Mouse (Mus musculus) liver, adult 2 months (tissue): ENCODE measurements at regions not wholly inside any gene's neighbourhood (a gene's known extent, or its start where the extent isn't known, plus 50 kb on each side); places are given as distances from the start of the nearest gene placed in this dataset.

ENCODE experiments used
- DNase-seq: peaks from one replicate; pipeline ENCODE4 v3.0.0-alpha.2; 2011; ENCODE audit warnings: low read depth, low spot score; ENCODE audit errors: extremely low read depth
- H3K27ac ChIP-seq: fragments of 200-500 bp; replicated peaks from 2 replicates; pipeline ENCODE4 v1.5.1; 2012; ENCODE audit warnings: low read depth, mild to moderate bottlenecking, control low read depth, inconsistent platforms, low read length; ENCODE audit not compliant: insufficient read depth
- H3K27me3 ChIP-seq: fragments of 200-500 bp; 2 replicates; pipeline ENCODE4 v1.6.1; 2012; ENCODE audit warnings: mild to moderate bottlenecking, moderate library complexity, low read length, inconsistent platforms; ENCODE audit not compliant: control insufficient read depth, insufficient read depth
- H3K36me3 ChIP-seq: fragments of 200-500 bp; 2 replicates; pipeline ENCODE4 v1.6.1; 2012; ENCODE audit warnings: low read length, inconsistent platforms; ENCODE audit not compliant: control insufficient read depth, insufficient read depth
- H3K4me1 ChIP-seq: fragments of 200-500 bp; 2 replicates; pipeline ENCODE4 v1.6.1; 2011; ENCODE audit warnings: low read length; ENCODE audit not compliant: control insufficient read depth, insufficient read depth
- H3K4me3 ChIP-seq: fragments of 200-500 bp; 2 replicates; pipeline ENCODE4 v1.5.1; 2011; ENCODE audit warnings: low read depth, mild to moderate bottlenecking, control low read depth, low read length, moderate library complexity; ENCODE audit not compliant: insufficient read depth
- H3K79me2 ChIP-seq: fragments of 200-500 bp; 2 replicates; pipeline ENCODE4 v1.6.1; 2012; ENCODE audit warnings: inconsistent platforms, mild to moderate bottlenecking, low read length, moderate library complexity; ENCODE audit not compliant: control insufficient read depth, insufficient read depth
- H3K9ac ChIP-seq: fragments of 200-500 bp; 2 replicates; pipeline ENCODE4 v1.6.1; 2012; ENCODE audit warnings: low read depth, mild to moderate bottlenecking, control low read depth, inconsistent platforms, low read length
- CTCF ChIP-seq: fragments of 200-500 bp; IDR thresholded peaks from 2 replicates; pipeline ENCODE4 v1.5.1; 2011; ENCODE audit warnings: low read depth, low read length, control low read depth
- POLR2A ChIP-seq: fragments of 200-500 bp; IDR thresholded peaks from 2 replicates; pipeline ENCODE4 v1.6.1; 2011; ENCODE audit warnings: low read length, control low read depth; ENCODE audit not compliant: insufficient read depth; ENCODE audit errors: extremely low read depth
- WGBS: fragments of 180-500 bp; shearing (Covaris S2); methylation state at CpG from one replicate; pipeline ENCODE4 v1.1.7; 2018; 5-methylcytosine and 5-hydroxymethylcytosine counted together

DNA sequence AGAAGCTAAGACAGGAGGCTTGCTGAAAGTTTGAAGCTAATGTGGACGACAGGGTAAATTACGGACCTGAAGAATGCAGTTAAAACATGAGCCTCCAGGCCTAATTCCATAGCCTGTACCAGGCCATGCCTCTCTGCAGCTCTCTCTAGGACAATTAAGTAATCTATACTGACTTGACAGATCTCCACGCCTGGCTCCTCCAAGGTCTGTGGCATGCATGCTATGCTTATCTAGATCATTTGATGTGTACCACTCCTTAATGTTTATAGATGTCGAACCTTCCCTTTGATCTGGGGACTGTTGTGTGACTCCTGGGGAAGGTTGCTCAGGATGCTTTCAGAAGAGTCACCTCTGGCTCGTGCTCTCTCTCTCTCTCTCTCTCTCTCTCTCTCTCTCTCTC lies 62.2 kb upstream of the Cd55 start:
- TF ChIP-seq CTCF (no peak), POLR2A (no peak)
- Histone ChIP-seq H3K9ac (no peak overlapping the region), H3K4me1 (no peaks in the 10 kb centered on the region), H3K36me3 (no peaks in the 10 kb centered on the region), H3K27me3 (no peaks in the 10 kb centered on the region), H3K27ac (no peak overlapping the region), H3K4me3 (no peak overlapping the region), H3K79me2 (no peaks in the 10 kb centered on the region)
- DNase-seq = no peak
- WGBS = 57% methylated on average over 5 of the region's 5 CpGs

GRCm38 (mm10) chr1:130517868-130518267 lies 55.3 kb upstream of the Cd55 start:
- no peaks in the 10 kb centered on the region for H3K36me3 ChIP-seq
- no peak for DNase-seq
- no peaks in the 10 kb centered on the region for H3K27me3 ChIP-seq
- H3K4me3 ChIP-seq = no peak overlapping the region
- H3K9ac ChIP-seq = no peak overlapping the region
- H3K4me1 ChIP-seq = no peaks in the 10 kb centered on the region; the same call in 1 of the 2 replicates
- H3K79me2 ChIP-seq = no peaks in the 10 kb centered on the region
- TF ChIP-seq POLR2A = no peak
- TF ChIP-seq CTCF = no peak
- WGBS = 55% methylated on average over 5 of the region's 5 CpGs
- H3K27ac ChIP-seq = no peak overlapping the region

- Histone ChIP-seq H3K4me1 (no peaks in the 10 kb centered on the region; the same call in 1 of the 2 replicates), H3K27me3 (no peaks in the 10 kb centered on the region), H3K36me3 (no peaks in the 10 kb centered on the region), H3K4me3 (no peak overlapping the region), H3K79me2 (no peaks in the 10 kb centered on the region), H3K9ac (no peak overlapping the region), H3K27ac (no peak overlapping the region)
- DNase-seq = no peak
- TF ChIP-seq CTCF (no peak), POLR2A (no peak)
- 89% methylated on average over 6 of the region's 6 CpGs for WGBS
These were observed 54.1 kb upstream of the Cd55 start for GRCm38 (mm10) chr1:130516641-130517040.

GRCm38 (mm10) chr1:130515316-130515715 lies 52.8 kb upstream of the Cd55 start:
- no peak for DNase-seq
- Histone ChIP-seq H3K79me2 (no peaks in the 10 kb centered on the region), H3K36me3 (no peaks in the 10 kb centered on the region), H3K27ac (no peak overlapping the region), H3K4me1 (no peaks in the 10 kb centered on the region; the same call in 1 of the 2 replicates), H3K4me3 (no peak overlapping the region), H3K9ac (no peak overlapping the region), H3K27me3 (no peaks in the 10 kb centered on the region)
- no peak for TF ChIP-seq CTCF
- TF ChIP-seq POLR2A = no peak
- WGBS = 76% methylated on average over 6 of the region's 6 CpGs

DNA sequence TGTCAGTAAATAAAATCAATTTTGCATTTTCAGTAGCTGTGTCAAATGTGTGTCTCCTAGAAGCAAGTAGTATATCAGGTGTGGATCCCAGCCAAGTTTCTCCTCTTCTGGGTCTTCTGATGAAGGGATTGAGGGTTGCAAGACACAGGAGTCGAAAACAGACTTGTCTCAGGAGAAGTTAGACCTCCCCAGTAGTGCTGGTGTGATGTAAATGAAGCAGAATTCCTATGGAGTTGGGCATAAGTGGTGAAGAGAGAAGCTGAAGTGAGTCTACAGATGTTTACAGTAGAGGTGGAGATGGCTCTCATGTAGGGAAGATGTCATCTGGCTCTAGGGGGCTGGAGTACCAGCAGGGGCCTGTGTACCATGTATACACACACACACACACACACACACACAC lies 50.9 kb upstream of the Cd55 start:
- Histone ChIP-seq H3K27ac (peak overlapping the region; percentile 25), H3K4me3 (no peak overlapping the region), H3K79me2 (no peaks in the 10 kb centered on the region), H3K27me3 (no peaks in the 10 kb centered on the region), H3K36me3 (no peaks in the 10 kb centered on the region), H3K4me1 (no peaks in the 10 kb centered on the region; the same call in 1 of the 2 replicates), H3K9ac (no peak overlapping the region)
- WGBS = 49% methylated on average over 1 of the region's 1 CpGs
- TF ChIP-seq POLR2A (no peak), CTCF (no peak)
- DNase-seq = no peak

- Histone ChIP-seq H3K27ac (peak overlapping the region; percentile 50), H3K36me3 (no peaks in the 10 kb centered on the region)
- DNase-seq = peak; percentile 33
These were observed 50.4 kb upstream of the Cd55 start for GRCm38 (mm10) chr1:130512798-130513405.

More at GRCm38 (mm10) chr1:130512798-130513405, 50.4 kb upstream of the Cd55 start:
- H3K27me3 ChIP-seq = no peaks in the 10 kb centered on the region
- H3K9ac ChIP-seq = no peak overlapping the region
- H3K79me2 ChIP-seq = no peaks in the 10 kb centered on the region
- H3K4me3 ChIP-seq = no peak overlapping the region
- TF ChIP-seq CTCF (no peak), POLR2A (no peak)
- no peaks in the 10 kb centered on the region; the same call in 1 of the 2 replicates for H3K4me1 ChIP-seq
- WGBS = 69% methylated on average over 4 of the region's 4 CpGs
